Mouse (Mus musculus) liver, embryonic 13.5 days (tissue): ENCODE measurements around the gene Ift88. TPM values are rescaled to one million over a fixed set of nuclear protein-coding genes. Genes with fewer than 3 reads are reported as not detected.
A peak's percentile ranks its signal among the peaks of the same experiment; 100 is the strongest.

Experiments
- ATAC-seq: fragments of 200-750 bp; cut with Nextera tagmentation; 2 replicates; pipeline ENCODE4 v1.8.0; 2017; ENCODE audit warnings: low read depth, mild to moderate bottlenecking, moderate number of reproducible peaks, moderate library complexity
- DNase-seq: peaks from one replicate; pipeline ENCODE4 v3.0.0; 2022
- H3K27ac ChIP-seq: fragments of 300-500 bp; sonication (generic); 2 replicates; pipeline ENCODE4 v1.5.1; 2015; ENCODE audit warnings: moderate library complexity, mild to moderate bottlenecking, inconsistent platforms
- H3K27me3 ChIP-seq: fragments of 300-500 bp; sonication (generic); 2 replicates; pipeline ENCODE4 v1.6.1; 2015; ENCODE audit warnings: mild to moderate bottlenecking, inconsistent platforms
- H3K36me3 ChIP-seq: fragments of 300-500 bp; sonication (generic); 2 replicates; pipeline ENCODE4 v1.6.1; 2015; ENCODE audit warnings: mild to moderate bottlenecking, inconsistent platforms
- H3K4me1 ChIP-seq: fragments of 300-500 bp; sonication (generic); replicated peaks from 2 replicates; pipeline ENCODE4 v1.6.1; 2015; ENCODE audit warnings: inconsistent platforms
- H3K4me2 ChIP-seq: fragments of 300-500 bp; sonication (generic); 2 replicates; pipeline ENCODE4 v1.6.1; 2015; ENCODE audit warnings: inconsistent platforms, mild to moderate bottlenecking, moderate library complexity
- H3K4me3 ChIP-seq: fragments of 300-500 bp; sonication (generic); replicated peaks from 2 replicates; pipeline ENCODE4 v1.5.1; 2015; ENCODE audit warnings: mild to moderate bottlenecking, inconsistent platforms
- H3K9ac ChIP-seq: fragments of 300-500 bp; sonication (generic); 2 replicates; pipeline ENCODE4 v1.6.1; 2015; ENCODE audit warnings: mild to moderate bottlenecking, inconsistent platforms
- H3K9me3 ChIP-seq: fragments of 300-500 bp; sonication (generic); replicated peaks from 2 replicates; pipeline ENCODE4 v1.6.1; 2016; ENCODE audit warnings: inconsistent platforms
- WGBS: fragments of 180-500 bp; shearing (Covaris S2); methylation state at CpG from one replicate; pipeline ENCODE4 v1.1.7; 2015; ENCODE audit not compliant: insufficient replicate concordance; 5-methylcytosine and 5-hydroxymethylcytosine counted together
- polyA plus RNA-seq: library from polyadenylated mRNA; unstranded; fragments of >200 nt; fragmentation: Nextera tagmentation; extraction: Ambion mirVana; gene quantifications from 2 replicates; pipeline ENCODE4 v1.2.1, GENCODE M21; 2015

The Ift88 gene
- polyA plus RNA-seq, 1 experiment from 2014 or later = 1.7 TPM

DNA sequence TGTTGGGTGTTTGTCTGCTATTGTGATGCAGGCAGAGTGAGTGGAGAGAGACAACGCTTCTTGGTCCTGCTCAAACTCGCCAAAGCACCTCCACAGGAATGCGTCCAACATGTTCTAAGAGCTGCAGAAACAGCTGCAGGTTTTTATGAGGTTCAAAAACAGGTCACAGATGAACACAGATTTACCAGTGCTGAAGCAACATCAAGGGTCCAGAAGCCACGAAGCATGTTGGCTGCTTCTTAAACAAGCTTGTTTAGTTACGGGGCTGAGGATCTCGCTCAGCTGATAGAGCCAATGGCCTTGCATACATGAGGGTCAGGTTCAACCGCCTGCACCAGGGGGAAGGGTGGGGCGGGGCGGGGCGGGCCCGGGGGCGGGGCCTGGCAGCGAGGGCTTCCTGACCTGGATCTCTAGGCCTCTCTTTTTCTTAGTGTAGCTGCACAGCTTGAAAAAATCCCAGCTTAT lies 122.7 kb downstream of the Ift88 start:
- WGBS = 24% methylated on average over 13 of the region's 13 CpGs
- no peak overlapping the region for H3K9ac ChIP-seq
- ATAC-seq (peak; percentile 77), DNase-seq (no peak)
- no peak overlapping the region for H3K27ac ChIP-seq
- 0 out of 2 replicates have a peak overlapping the region, but pooled peaks have one; percentile 9 for H3K4me2 ChIP-seq
- H3K9me3 ChIP-seq = no peaks in the 10 kb centered on the region
- H3K36me3 ChIP-seq = peaks cover 6% of the 10 kb centered on the region; the same call in 1 of the 2 replicates
- H3K4me1 ChIP-seq = peaks cover 19% of the 10 kb centered on the region
- H3K4me3 ChIP-seq = no peak overlapping the region
- peaks cover 6% of the 10 kb centered on the region; the same call in 1 of the 2 replicates for H3K27me3 ChIP-seq

DNA sequence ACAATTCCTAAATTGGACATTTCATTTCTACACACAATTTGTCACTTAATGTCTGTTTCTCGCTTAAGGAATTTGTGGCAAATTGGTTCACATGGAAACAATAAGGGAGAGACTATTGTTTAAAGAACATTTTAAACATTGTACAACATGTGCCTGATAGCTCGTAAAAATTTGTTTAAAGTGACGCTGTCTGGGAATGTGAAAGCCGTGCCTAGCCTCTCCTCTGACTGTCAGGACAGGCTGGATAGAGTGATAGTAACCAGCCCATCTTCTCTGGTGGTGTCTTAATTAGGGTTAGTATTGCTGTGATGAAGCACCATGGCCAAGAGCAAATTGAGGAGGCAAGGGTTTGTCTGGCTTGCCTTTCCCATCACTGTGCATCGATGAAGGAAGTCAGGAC lies 123.2 kb downstream of the Ift88 start:
- no peak for ATAC-seq
- no peak for DNase-seq

DNA sequence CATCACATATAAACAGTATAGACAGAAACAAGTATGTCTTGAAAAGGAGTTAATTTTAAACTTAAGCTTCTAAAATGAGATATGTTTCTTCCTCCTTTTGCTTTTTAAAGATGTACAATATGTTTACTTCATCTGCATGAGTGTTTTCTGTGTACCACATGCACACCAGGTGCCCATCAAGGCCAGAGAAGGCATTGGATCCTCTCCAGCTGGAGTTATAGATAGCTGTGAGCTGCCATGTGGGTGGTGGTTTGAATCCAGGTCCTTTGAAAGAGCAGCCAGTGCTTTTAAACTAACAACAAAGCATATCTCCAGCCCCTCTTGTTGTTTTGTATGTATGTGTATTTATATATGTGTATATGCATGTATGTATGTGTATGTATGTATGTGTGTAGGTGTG lies 129.1 kb downstream of the Ift88 start:
- H3K4me1 ChIP-seq = no peaks in the 10 kb centered on the region
- no peak for ATAC-seq

More for the DNA sequence above, 123.2 kb downstream of the Ift88 start:
- Histone ChIP-seq H3K4me3 (no peak overlapping the region), H3K27ac (no peak overlapping the region), H3K4me2 (no peak overlapping the region), H3K4me1 (peaks cover 19% of the 10 kb centered on the region), H3K36me3 (peaks cover 6% of the 10 kb centered on the region; the same call in 1 of the 2 replicates), H3K9me3 (no peaks in the 10 kb centered on the region), H3K9ac (no peak overlapping the region), H3K27me3 (peaks cover 4% of the 10 kb centered on the region; the same call in 1 of the 2 replicates)
- WGBS = 74% methylated on average over 5 of the region's 5 CpGs

DNA sequence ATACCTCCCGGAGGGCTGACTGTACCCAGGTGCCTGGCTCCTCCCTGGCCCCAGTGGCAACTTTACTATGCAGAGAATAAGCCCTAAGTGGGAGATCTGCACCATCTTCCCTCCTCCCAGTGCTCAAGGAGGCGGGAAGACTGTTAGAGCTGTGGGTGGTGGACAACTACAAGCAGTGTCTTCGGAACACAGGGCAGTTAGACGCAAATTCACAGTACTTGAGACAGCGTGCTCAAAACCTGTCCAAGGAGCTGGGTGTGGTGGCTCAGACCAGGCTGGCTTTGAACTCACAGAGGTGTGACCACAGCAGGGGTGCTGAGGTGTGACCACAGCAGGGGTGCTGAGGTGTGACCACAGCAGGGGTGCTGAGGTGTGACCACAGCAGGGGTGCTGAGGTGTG lies 130.6 kb downstream of the Ift88 start:
- Histone ChIP-seq H3K9ac (no peak overlapping the region), H3K9me3 (no peaks in the 10 kb centered on the region), H3K27ac (no peak overlapping the region), H3K27me3 (no peaks in the 10 kb centered on the region), H3K4me2 (no peak overlapping the region), H3K4me1 (no peaks in the 10 kb centered on the region), H3K4me3 (no peak overlapping the region), H3K36me3 (peaks cover under 1% of the 10 kb centered on the region; the same call in 1 of the 2 replicates)
- ATAC-seq (no peak), DNase-seq (no peak)
- WGBS = 89% methylated on average over 5 of the region's 5 CpGs

More for the DNA sequence above, 129.1 kb downstream of the Ift88 start:
- Histone ChIP-seq H3K9ac (no peak overlapping the region), H3K9me3 (no peaks in the 10 kb centered on the region), H3K27me3 (no peaks in the 10 kb centered on the region), H3K4me2 (no peak overlapping the region), H3K4me3 (no peak overlapping the region), H3K27ac (no peak overlapping the region), H3K36me3 (peaks cover 6% of the 10 kb centered on the region; the same call in 1 of the 2 replicates)
- no peak for DNase-seq

GRCm38 (mm10) chr14:57555471-57556070 lies 131.7 kb downstream of the Ift88 start:
- no peaks in the 10 kb centered on the region for H3K4me1 ChIP-seq
- no peak for DNase-seq
- no peaks in the 10 kb centered on the region for H3K36me3 ChIP-seq
- no peaks in the 10 kb centered on the region for H3K27me3 ChIP-seq
- no peak overlapping the region for H3K4me3 ChIP-seq
- 74% methylated on average over 7 of the region's 7 CpGs for WGBS
- H3K4me2 ChIP-seq = no peak overlapping the region
- no peak for ATAC-seq
- H3K9me3 ChIP-seq = no peaks in the 10 kb centered on the region
- H3K9ac ChIP-seq = no peak overlapping the region
- no peak overlapping the region for H3K27ac ChIP-seq

DNA sequence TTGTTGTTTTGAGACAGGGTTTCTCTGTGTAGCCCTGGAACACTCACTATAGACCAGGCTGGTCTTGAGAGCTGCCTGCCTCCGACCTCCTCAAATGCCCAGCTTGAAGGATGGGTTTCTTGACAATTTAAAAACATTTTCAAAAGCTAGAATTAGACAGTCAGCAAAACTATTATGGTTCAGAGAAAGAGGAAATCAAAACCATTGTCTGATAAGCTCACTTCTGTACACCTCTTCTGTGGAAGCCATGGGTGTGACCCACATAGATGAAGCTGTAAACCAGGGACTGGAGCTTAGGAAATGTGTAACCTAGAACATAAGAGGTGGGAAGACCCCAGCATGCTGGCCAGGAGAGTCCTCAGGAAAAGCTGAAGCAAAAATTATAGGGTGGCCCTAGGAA lies 133.1 kb downstream of the Ift88 start:
- no peak overlapping the region for H3K4me3 ChIP-seq
- H3K9me3 ChIP-seq = no peaks in the 10 kb centered on the region
- ATAC-seq = no peak
- no peaks in the 10 kb centered on the region for H3K36me3 ChIP-seq
- H3K27me3 ChIP-seq = no peaks in the 10 kb centered on the region
- WGBS = 85% methylated on average over 1 of the region's 1 CpGs
- no peak overlapping the region for H3K4me2 ChIP-seq
- no peak overlapping the region for H3K27ac ChIP-seq
- H3K4me1 ChIP-seq = no peaks in the 10 kb centered on the region
- DNase-seq = no peak
- no peak overlapping the region for H3K9ac ChIP-seq

DNA sequence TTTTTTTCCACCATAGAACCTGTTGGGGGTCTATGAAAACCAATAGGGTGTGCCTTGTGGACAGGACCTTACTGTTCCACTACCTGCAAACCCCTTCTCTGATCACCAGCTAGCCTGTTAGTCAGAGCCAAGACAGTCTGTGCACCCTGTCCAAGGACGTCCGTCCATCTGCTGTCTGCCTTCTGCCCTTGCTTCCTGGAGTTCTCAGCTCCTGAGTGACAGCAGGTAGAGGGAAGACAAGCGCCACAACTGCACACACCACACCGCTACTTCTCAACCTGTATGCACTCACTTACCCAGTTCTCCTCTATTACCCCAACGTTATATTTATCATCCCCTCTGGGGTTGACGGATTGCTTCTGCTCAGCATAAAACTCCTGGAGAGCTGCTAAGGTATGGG lies 141.8 kb downstream of the Ift88 start:
- no peak for DNase-seq
- H3K36me3 ChIP-seq = no peaks in the 10 kb centered on the region
- no peaks in the 10 kb centered on the region for H3K9me3 ChIP-seq
- H3K4me1 ChIP-seq = peaks cover 7% of the 10 kb centered on the region
- H3K4me3 ChIP-seq = no peak overlapping the region
- no peak overlapping the region for H3K9ac ChIP-seq
- no peaks in the 10 kb centered on the region for H3K27me3 ChIP-seq
- H3K4me2 ChIP-seq = no peak overlapping the region
- no peak overlapping the region for H3K27ac ChIP-seq
- WGBS = 78% methylated on average over 6 of the region's 6 CpGs
- ATAC-seq = no peak

Other genes starting within 250 kb of the Ift88 start
- 7.0 TPM in 2 replicates for gene Cryl1, start 25.5 kb upstream of the Ift88 start, polyA plus RNA-seq
- gene Il17d, start 100.7 kb downstream of the Ift88 start, polyA plus RNA-seq = 0.42 and 0.50 TPM in 2 replicates
- 47.3 and 52.6 TPM in 2 replicates for gene Eef1akmt1, start 147.6 kb downstream of the Ift88 start, polyA plus RNA-seq
- 17.5 and 19.3 TPM in 2 replicates for gene Xpo4, start 241.4 kb downstream of the Ift88 start, polyA plus RNA-seq